Mouse (Mus musculus): Measurements from ENCODE around the gene Cep19. TPM values are rescaled to one million over a fixed set of nuclear protein-coding genes. Genes with fewer than 3 reads are reported as not detected.

Cep19 gene
- polyA plus RNA-seq, 1 experiment: 6.6 TPM

DNA sequence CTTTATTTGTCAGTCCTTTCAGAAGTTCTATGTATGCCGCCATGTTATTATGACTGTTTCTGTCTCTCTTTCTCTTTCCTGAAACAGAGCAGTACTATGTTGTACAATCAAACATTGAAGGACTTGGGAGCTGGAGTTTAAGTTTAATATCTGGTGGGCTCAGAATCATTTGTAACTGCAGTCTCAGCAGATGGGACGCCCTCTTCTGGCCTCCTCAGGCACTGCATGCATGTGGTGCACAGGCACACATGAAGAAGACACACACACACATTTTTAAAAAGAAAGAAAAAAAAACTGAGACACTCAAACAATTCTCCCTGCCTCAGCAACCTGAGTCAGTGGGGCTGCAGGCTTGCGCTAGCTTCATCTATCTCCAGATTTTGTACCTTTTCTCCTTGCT, 20.9 kb downstream of the Cep19 start:
- Histone ChIP-seq H3K36me3 (ENCODE audit: control insufficient read depth, insufficient read depth) (no peaks in the 10 kb centered on the region), H3K27me3 (ENCODE audit: control insufficient read depth, insufficient read depth, insufficient read length) (no peaks in the 10 kb centered on the region), H3ac (ENCODE audit: control insufficient read depth, insufficient read length) (no peak overlapping the region), H3K4me2 (ENCODE audit: low read depth) (no peak overlapping the region), H3K4me3 (no peak overlapping the region), H3K79me2 (ENCODE audit: control insufficient read depth, insufficient read depth) (no peaks in the 10 kb centered on the region)
- TF ChIP-seq USF1 (IDR thresholded peaks at IDR 0.05; ENCODE audit: low read depth) (no peak), SRF (IDR thresholded peaks at IDR 0.05; ENCODE audit: control insufficient read depth, insufficient read length, low read depth) (no peak), MAX (IDR thresholded peaks at IDR 0.05; ENCODE audit: low read depth) (no peak), REST (IDR thresholded peaks at IDR 0.05; ENCODE audit: insufficient read depth, insufficient read length) (no peak), CEBPB (IDR thresholded peaks at IDR 0.05; ENCODE audit: insufficient read depth, poor library complexity, severe bottlenecking) (no peak), TCF12 (IDR thresholded peaks at IDR 0.05; ENCODE audit: insufficient read depth, poor library complexity, severe bottlenecking) (no peak), MYOD1 (IDR thresholded peaks at IDR 0.05; ENCODE audit: control insufficient read depth in 1 of 3, insufficient read length in 2 of 3, low read depth in 2 of 3) (no peak), POLR2A (IDR thresholded peaks at IDR 0.05; ENCODE audit: insufficient read length, low read depth) (no peak), MYOG (IDR thresholded peaks at IDR 0.05; ENCODE audit: control insufficient read depth in 1 of 3, insufficient read depth in 1 of 3, insufficient read length in 2 of 3, low read depth in 2 of 3) (no peak), POLR2AphosphoS2 (IDR thresholded peaks at IDR 0.05; ENCODE audit: insufficient read length, low read depth) (no peak), E2F4 (IDR thresholded peaks at IDR 0.05; ENCODE audit: insufficient read depth) (no peak), TCF3 (IDR thresholded peaks at IDR 0.05; ENCODE audit: insufficient read length, low read depth) (no peak)

DNA sequence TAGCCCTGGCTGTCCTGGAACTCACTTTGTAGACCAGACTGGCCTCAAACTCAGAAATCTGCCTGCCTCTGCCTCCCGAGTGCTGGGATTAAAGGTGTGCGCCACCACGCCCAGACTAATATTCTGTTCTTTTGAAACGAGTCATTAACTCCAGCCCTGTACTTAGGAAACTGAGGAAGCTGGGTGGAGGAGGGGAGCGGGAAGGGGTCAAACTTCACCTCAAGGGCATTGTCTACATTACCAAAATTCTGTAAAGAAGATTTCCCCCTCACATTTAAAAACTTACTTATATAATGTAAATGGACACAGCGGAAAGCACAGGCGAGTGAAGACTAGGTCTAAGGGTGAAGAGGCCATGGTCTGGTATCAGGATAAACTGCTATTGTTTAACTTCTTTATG, 24.4 kb downstream of the Cep19 start:
- Histone ChIP-seq H3ac (ENCODE audit: control insufficient read depth, insufficient read length) (no peak overlapping the region), H3K36me3 (ENCODE audit: control insufficient read depth, insufficient read depth) (no peaks in the 10 kb centered on the region), H3K4me3 (no peak overlapping the region), H3K79me2 (ENCODE audit: control insufficient read depth, insufficient read depth) (no peaks in the 10 kb centered on the region), H3K27me3 (ENCODE audit: control insufficient read depth, insufficient read depth, insufficient read length) (no peaks in the 10 kb centered on the region), H3K4me2 (ENCODE audit: low read depth) (no peak overlapping the region)
- TF ChIP-seq SRF (IDR thresholded peaks at IDR 0.05; ENCODE audit: control insufficient read depth, insufficient read length, low read depth) (no peak), CEBPB (IDR thresholded peaks at IDR 0.05; ENCODE audit: insufficient read depth, poor library complexity, severe bottlenecking) (no peak), POLR2A (IDR thresholded peaks at IDR 0.05; ENCODE audit: insufficient read length, low read depth) (no peak), MYOD1 (IDR thresholded peaks at IDR 0.05; ENCODE audit: control insufficient read depth in 1 of 3, insufficient read length in 2 of 3, low read depth in 2 of 3) (no peak), POLR2AphosphoS2 (IDR thresholded peaks at IDR 0.05; ENCODE audit: insufficient read length, low read depth) (no peak), TCF12 (IDR thresholded peaks at IDR 0.05; ENCODE audit: insufficient read depth, poor library complexity, severe bottlenecking) (no peak), MYOG (IDR thresholded peaks at IDR 0.05; ENCODE audit: control insufficient read depth in 1 of 3, insufficient read depth in 1 of 3, insufficient read length in 2 of 3, low read depth in 2 of 3) (no peak), E2F4 (IDR thresholded peaks at IDR 0.05; ENCODE audit: insufficient read depth) (no peak)

DNA sequence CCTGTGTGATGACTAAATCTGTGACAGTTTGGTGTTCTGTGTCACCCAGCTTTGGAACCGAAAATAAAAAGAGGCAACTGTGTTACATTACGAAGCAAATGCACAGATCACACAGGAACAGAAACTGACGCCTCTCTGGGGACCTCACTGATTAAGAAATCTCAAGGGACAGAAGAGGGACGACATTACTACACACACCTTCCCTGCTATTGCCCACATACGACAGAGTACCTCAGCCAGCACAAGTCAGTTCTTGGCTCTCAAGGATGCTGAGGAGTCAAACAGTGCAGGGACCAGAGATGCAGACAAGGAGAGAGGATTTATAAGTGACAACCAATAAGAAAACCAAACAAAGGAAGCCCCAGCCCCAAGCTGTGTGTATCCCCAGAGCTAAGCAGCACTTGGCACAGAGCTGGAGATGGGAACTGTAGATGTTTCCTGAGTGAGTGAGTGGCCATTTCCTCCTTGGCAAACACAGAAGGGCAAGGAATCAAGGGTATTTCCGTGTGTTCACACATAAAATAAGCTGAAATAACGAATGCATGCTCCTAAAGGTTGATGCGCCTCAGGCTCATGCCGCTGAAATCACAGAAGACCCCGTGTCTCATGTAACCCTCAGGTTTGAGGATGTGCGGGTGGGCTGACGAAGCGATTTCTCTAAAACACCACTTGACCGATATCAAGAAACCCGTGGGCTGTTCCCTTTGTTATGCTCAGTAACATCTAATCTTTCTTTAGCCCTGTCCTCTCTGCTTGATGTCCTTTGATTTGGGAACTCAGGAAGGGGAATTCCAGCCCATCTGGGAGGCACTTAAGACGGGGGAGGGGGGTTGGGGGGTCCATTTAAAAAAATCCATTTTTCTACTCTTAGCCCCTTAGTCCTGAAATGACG, 25.1 kb downstream of the Cep19 start:
- Histone ChIP-seq H3K27me3 (ENCODE audit: control insufficient read depth, insufficient read depth, insufficient read length) (no peaks in the 10 kb centered on the region), H3K4me2 (ENCODE audit: low read depth) (no peak overlapping the region), H3K4me3 (no peak overlapping the region), H3K36me3 (ENCODE audit: control insufficient read depth, insufficient read depth) (no peaks in the 10 kb centered on the region), H3ac (ENCODE audit: control insufficient read depth, insufficient read length) (no peak overlapping the region), H3K79me2 (ENCODE audit: control insufficient read depth, insufficient read depth) (no peaks in the 10 kb centered on the region)
- TF ChIP-seq POLR2AphosphoS2 (IDR thresholded peaks at IDR 0.05; ENCODE audit: insufficient read length, low read depth): no peak
- TF ChIP-seq MAX (IDR thresholded peaks at IDR 0.05; ENCODE audit: low read depth): no peak
- TF ChIP-seq MYOG (IDR thresholded peaks at IDR 0.05; ENCODE audit: control insufficient read depth in 1 of 3, insufficient read depth in 1 of 3, insufficient read length in 2 of 3, low read depth in 2 of 3): no peak
- TF ChIP-seq MYOD1 (IDR thresholded peaks at IDR 0.05; ENCODE audit: control insufficient read depth in 1 of 3, insufficient read length in 2 of 3, low read depth in 2 of 3): no peak
- TF ChIP-seq REST (IDR thresholded peaks at IDR 0.05; ENCODE audit: insufficient read depth, insufficient read length): no peak
- TF ChIP-seq CEBPB (IDR thresholded peaks at IDR 0.05; ENCODE audit: insufficient read depth, poor library complexity, severe bottlenecking): no peak
- TF ChIP-seq POLR2A (IDR thresholded peaks at IDR 0.05; ENCODE audit: insufficient read length, low read depth): no peak
- no peak for TF ChIP-seq E2F4 (IDR thresholded peaks at IDR 0.05; ENCODE audit: insufficient read depth)
- TF ChIP-seq USF1 (IDR thresholded peaks at IDR 0.05; ENCODE audit: low read depth): no peak

DNA sequence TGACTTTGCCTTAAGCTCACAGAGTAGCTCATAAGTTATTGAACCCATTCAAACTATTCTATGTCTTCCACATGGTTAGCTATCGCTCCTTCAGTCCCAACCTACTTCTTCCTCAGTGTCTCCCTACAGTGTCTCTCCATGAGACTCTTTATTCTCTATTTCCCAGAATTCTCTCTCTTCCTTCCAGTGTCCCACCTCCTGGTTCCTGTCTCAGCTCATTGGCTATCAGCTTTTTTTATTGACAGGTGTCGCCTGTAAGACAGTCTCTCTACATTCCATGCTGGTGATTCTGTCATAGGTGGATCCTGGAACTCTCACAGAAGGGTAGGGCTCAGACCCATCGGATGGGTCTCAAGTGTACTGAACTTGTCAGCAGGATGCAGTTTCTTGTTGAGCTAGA, 25.8 kb downstream of the Cep19 start:
- Histone ChIP-seq H3K4me3 (no peak overlapping the region), H3K36me3 (ENCODE audit: control insufficient read depth, insufficient read depth) (no peaks in the 10 kb centered on the region), H3K27me3 (ENCODE audit: control insufficient read depth, insufficient read depth, insufficient read length) (no peaks in the 10 kb centered on the region), H3ac (ENCODE audit: control insufficient read depth, insufficient read length) (no peak overlapping the region), H3K79me2 (ENCODE audit: control insufficient read depth, insufficient read depth) (no peaks in the 10 kb centered on the region), H3K4me2 (ENCODE audit: low read depth) (no peak overlapping the region)
- TF ChIP-seq POLR2A (IDR thresholded peaks at IDR 0.05; ENCODE audit: insufficient read length, low read depth) (no peak), REST (IDR thresholded peaks at IDR 0.05; ENCODE audit: insufficient read depth, insufficient read length) (no peak), CEBPB (IDR thresholded peaks at IDR 0.05; ENCODE audit: insufficient read depth, poor library complexity, severe bottlenecking) (no peak), MAX (IDR thresholded peaks at IDR 0.05; ENCODE audit: low read depth) (no peak), SRF (IDR thresholded peaks at IDR 0.05; ENCODE audit: control insufficient read depth, insufficient read length, low read depth) (no peak), TCF12 (IDR thresholded peaks at IDR 0.05; ENCODE audit: insufficient read depth, poor library complexity, severe bottlenecking) (no peak), MYOG (IDR thresholded peaks at IDR 0.05; ENCODE audit: control insufficient read depth in 1 of 3, insufficient read depth in 1 of 3, insufficient read length in 2 of 3, low read depth in 2 of 3) (no peak), MYOD1 (IDR thresholded peaks at IDR 0.05; ENCODE audit: control insufficient read depth in 1 of 3, insufficient read length in 2 of 3, low read depth in 2 of 3) (no peak), USF1 (IDR thresholded peaks at IDR 0.05; ENCODE audit: low read depth) (no peak), POLR2AphosphoS2 (IDR thresholded peaks at IDR 0.05; ENCODE audit: insufficient read length, low read depth) (no peak), E2F4 (IDR thresholded peaks at IDR 0.05; ENCODE audit: insufficient read depth) (no peak), TCF3 (IDR thresholded peaks at IDR 0.05; ENCODE audit: insufficient read length, low read depth) (no peak)

All from myocyte (in vitro differentiated cells).